Mouse (Mus musculus) E14TG2a.4 (cell line): ENCODE measurements around the gene Acad12.

Source experiments
- CTCF ChIP-seq: conservative IDR thresholded peaks from 2 replicates; pipeline ENCODE4 v1.5.1; 2014; ENCODE audit warnings: low read length
- NANOG ChIP-seq: IDR thresholded peaks from 2 replicates; pipeline ENCODE4 v1.6.1; 2014; ENCODE audit warnings: borderline replicate concordance, low read length, mixed read lengths

GRCm38 (mm10) chr5:121618592-121619513 lies at the start of gene Acad12:
- TF ChIP-seq CTCF = no peak
- no peak for TF ChIP-seq NANOG
